Mouse (Mus musculus) brain, embryonic 14.5 days (tissue): ENCODE data around the gene Clpb.

Experiments
- CTCF ChIP-seq: fragments of 200-500 bp; IDR thresholded peaks from 2 replicates; pipeline ENCODE4 v1.5.1; 2012; ENCODE audit warnings: inconsistent platforms, mild to moderate bottlenecking, moderate library complexity, borderline replicate concordance; ENCODE audit not compliant: insufficient read depth, insufficient read length; ENCODE audit errors: extremely low read depth
- POLR2A ChIP-seq: fragments of 200-500 bp; IDR thresholded peaks from 2 replicates; pipeline ENCODE4 v1.6.1; 2012; ENCODE audit warnings: mild to moderate bottlenecking, inconsistent platforms, borderline replicate concordance; ENCODE audit not compliant: poor library complexity, insufficient read depth, insufficient read length, severe bottlenecking; ENCODE audit errors: extremely low read depth

GRCm38 (mm10) chr7:101687144-101687543 is 23.7 kb downstream of the Clpb start:
- TF ChIP-seq CTCF: no peak
- TF ChIP-seq POLR2A: no peak
